Mouse (Mus musculus) thymus, adult 2 months (tissue): ENCODE results near the gene 9230112D13Rik.

Experiments used
- CTCF ChIP-seq: fragments of 200-500 bp; IDR thresholded peaks from 2 replicates; pipeline ENCODE4 v1.5.1; 2012; ENCODE audit warnings: mild to moderate bottlenecking, control low read depth, low read length, moderate library complexity, borderline replicate concordance; ENCODE audit not compliant: control insufficient read depth, poor library complexity, insufficient read depth; ENCODE audit errors: extremely low read depth
- POLR2A ChIP-seq: fragments of 200-500 bp; IDR thresholded peaks from 2 replicates; pipeline ENCODE4 v1.6.1; 2012; ENCODE audit warnings: mild to moderate bottlenecking, low read length, control low read depth, moderate library complexity; ENCODE audit not compliant: control insufficient read depth, poor library complexity, insufficient read depth; ENCODE audit errors: extremely low read depth

DNA sequence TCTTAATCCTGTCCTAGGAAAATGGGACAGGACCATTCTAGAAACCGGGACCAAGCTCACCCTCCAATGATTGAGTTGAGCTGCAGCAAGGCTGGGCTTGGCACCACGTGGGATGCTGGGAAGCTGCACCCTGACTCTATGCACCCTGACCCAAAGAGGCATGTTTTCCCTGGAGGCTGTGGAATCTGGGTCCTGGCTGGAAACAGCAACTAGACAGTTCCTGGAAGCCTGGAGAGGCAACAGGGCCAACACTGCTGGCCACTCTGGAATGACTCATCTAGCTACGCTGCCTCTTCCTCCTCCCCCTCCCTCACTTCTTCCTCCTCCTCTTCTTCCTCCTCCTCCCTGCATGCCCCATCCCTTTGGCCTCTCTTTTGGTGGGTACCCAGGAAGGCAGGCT, 31.4 kb upstream of the 9230112D13Rik start:
- no peak for TF ChIP-seq CTCF
- TF ChIP-seq POLR2A = no peak
